Mouse (Mus musculus) liver, embryonic 14.5 days (tissue): ENCODE measurements around the gene Steap4.

Experiments used
- CTCF ChIP-seq: IDR thresholded peaks from 2 replicates; pipeline ENCODE4 v1.5.1; 2016; ENCODE audit warnings: antibody characterized with exemption, low read depth, control low read depth
- EP300 ChIP-seq: IDR thresholded peaks from 2 replicates; pipeline ENCODE4 v1.6.1; 2016; ENCODE audit warnings: antibody characterized with exemption, low read depth

DNA sequence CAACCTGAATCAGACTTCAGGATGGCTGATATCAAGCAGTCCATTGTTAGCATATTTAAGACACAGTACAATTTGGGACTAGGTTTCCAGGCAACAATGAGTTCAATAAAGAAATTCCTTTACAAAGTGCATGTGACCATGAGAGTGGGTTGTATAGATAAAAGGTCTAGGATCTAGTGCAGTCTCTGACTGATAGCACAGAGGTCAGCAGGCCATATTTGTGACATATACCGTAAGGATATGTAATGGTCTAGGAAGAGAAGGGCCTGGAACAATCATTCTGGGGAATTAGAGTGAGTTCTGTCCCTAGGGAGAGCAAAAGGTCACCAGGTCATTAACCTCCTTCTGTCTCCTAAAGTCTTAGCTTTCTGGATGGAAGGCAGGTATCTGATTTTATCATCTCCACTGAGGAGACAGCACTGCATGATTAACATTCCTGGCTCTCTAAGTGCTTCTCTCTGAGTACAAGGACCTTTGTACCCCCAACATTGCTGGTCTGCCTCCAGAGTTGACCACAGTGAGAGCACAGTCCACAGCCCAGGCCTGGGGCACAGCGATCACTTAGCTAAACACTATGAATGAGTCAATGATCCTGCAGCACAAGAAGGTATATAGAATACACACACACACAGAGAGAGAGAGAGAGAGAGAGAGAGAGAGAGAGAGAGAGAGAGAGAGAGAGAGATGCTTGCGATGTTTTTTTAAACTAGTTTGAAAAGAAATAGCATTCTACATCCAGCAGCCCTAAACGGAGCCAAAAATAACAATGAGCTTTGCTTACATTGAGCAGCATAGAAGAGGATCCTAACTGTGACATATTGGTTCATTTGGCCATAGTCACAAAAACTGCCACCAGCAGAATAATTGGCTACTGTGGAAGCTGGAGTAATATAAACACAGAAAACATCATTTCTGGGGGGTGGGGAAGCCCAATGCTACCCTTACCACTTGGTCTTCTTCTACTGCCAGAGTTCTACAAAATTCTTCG, 27.7 kb upstream of the Steap4 start:
- TF ChIP-seq CTCF = no peak
- no peak for TF ChIP-seq EP300
